Mouse (Mus musculus) CH12F3 (cell line): ENCODE measurements around the gene Npl.

ENCODE experiments used
- in situ Hi-C: fragments of 300-500 bp; cut with MboI; formaldehyde crosslinking; loops from 2 replicates; pipeline ENCODE4 v1.14.3; 2020; ENCODE audit warnings: low sequenced_read_pairs

Gene Npl

DNA sequence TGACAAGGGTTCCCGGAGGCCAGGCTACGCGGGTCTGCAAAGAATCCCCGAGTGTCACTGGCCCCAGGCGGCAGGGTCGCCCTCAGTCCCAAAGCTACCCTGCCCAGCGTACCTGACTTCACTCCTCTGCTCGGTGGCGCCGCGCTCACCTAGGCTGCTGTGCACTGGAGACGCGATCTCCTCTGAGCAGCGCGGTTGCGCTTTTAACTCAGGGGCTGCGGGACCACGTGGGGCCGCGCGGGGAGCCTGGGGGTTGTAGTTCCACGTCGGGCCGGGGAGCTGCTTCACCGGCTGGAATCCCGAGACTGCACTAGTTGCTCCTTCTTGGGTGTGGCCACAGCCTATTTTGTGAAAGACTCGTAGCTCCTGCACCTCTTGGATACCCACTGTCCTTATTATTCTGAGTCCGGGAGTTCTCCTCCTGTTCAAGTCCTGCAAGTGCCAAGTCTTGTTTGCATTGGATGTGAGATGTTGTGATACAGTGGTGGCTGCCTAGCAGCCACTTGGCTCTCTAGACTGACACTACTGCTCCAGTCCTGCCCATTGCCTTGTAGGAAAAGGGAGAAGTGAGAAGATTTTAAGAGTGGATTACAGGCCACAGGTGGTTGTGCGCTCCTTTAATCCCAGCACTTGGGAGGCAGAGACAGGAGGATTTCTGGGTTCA is at the start of gene Npl:
Npl (minus strand) TSS at position 510 of the 664 bp plus-strand sequence.
- in situ Hi-C loops = no loop called here

DNA sequence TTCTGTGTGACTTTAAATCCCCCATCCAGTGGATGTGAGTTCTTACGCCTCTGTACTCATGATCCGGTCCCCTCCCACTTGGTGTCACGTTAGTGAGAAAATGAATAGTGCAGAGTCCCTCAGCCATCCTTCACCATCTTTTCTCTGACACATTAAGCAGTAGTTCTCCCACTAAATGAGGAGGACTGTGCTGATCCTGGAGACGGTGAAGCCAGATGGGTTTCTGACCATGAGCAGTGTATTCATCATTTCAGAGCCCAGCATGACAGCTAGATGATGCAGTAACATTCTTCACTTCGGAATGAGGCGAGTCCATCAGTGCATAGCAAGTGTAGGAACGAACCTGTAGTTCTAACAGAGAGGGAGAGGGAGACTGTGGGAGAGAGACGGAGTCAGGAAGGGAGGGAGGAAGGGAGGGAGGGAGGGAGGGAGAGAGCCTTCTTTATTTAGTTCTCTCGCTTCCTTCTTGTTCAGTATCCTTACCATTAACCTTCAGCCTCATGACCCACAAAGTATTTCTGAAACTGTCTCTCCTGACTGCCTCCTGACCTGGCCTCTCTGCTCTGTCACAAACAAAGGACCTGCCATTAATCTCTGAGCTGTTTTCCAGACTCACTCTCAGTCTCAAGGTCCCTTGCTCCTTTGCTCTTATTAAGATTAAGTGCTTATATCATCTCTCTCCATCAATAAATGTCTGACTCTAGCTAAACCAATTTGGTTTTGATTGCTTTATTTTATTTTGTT is 49.6 kb upstream of the Npl start:
- in situ Hi-C loops = no loop called here

DNA sequence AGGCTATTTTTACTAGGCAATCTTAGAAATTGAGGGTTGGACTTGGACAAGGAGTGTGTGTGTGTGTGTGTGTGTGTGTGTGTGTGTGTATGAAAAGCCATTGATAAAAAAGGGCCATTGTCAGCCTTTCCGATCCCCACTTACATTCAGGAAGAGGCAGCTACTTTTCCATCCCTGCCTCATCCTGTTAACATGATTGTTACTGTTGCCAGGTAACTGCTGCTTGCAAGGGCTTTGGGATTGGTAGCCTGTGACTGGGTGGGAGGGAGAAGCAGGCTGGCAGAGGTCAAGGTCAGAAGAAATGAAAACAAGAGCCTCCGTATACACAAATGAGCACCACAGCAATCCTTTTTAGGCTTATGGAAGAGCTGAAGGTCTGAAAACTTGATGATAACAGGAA is 48.9 kb upstream of the Npl start:
- in situ Hi-C loops = no loop called here

DNA sequence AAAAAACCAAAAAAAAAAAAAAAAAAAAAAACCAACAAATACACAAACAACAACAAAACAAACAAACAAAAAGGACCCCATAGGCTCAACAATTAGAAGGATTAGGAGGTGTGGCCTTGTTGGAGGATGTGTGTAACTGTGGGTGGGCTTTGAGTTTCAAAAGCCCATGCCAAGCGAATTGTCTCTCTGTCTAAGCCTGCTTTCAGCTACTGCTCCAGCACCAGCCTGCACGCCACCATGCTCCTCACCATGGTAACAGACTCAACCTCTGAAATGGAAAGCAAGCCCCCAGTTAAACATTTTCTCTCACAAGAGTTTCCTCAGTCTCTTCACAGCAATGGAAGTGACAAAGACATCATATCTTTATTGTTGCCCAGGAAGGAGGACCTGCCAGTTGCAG is 43.8 kb upstream of the Npl start:
- in situ Hi-C loops = no loop called here

DNA sequence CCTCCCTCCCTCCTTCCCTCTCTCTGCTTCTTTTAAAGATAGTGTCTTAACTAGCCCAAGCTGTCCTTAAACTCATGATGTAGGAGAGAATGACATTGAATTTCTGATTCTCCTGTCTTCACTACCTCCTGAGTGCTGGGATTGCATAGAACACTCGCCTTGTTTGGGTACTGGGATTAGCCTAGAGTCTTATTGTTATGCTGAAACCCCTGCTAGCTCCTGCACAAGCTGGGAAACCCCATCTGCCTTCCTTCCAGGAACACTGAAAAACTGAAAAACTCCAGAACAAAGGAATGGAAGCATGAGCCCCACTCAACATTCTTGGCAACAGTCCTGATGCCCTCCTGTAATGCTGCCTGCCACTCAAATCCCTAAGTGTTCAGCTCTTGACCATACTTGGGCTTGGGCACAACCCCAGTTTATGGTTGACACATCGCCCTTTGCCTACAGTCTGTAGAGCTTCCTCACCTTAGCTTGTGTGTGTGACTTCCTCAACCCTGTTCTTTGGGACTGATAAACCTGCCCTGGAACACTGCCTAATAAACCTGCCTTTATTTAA is 40.4 kb upstream of the Npl start:
- in situ Hi-C loops = no loop called here

DNA sequence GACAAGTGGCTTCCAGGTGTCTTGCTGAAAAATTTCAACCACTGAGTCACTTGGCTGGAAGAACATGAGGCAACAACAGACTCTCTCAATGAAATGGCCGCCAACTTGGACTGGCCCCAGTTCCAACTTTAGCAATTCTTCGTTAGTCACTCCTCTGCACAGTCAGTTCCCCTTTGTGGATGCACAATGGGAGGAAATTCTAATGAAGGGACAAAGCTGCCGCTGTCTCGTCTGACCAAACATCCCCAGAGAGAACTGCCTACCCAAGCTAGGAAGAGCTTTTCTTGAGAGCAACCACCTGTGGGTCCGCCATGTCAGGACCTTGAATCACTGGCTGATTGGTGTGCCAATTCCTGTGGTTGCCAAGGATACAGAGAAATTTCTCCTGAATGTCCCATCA is 38.1 kb upstream of the Npl start:
- in situ Hi-C loops = no loop called here

DNA sequence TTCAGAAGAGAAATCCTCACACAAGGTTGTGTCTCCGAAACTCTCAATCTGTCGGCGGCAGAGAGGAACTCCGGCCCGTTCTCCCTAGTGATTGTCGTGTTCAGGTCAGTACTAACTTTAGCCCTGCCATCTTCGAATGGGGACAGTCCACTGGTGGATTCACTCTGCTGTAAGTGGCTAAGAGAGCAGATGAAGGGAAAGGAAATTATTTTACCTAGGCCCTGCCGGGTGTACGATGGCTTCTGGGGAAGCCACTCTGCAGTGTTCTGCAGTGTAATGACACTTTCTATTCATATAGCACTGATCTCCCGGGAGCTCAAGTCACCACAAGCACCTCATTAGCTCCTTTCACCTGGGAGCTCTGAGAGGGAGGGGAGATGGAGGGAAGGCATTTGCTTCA is 37.0 kb upstream of the Npl start:
- in situ Hi-C loops = no loop called here

DNA sequence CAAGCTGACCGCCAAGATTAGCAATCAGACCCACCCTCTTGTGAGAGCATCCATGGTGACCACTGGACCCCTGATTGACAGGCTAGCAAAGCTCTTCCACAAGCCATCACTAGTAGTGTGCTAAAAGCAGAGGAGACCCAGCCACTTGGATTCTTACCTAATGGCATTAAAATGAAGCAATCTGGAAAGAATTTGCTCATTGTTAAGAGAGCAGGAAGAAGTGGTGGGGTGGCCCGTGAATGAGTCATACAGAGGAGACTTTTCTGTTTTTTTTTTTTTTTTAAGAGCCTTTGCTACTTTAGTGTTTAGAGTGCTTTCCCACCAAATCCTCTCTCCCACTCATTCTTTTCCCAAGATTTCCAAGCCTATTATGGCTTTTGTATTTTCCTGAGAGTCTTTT is 35.9 kb upstream of the Npl start:
- in situ Hi-C loops = no loop called here

DNA sequence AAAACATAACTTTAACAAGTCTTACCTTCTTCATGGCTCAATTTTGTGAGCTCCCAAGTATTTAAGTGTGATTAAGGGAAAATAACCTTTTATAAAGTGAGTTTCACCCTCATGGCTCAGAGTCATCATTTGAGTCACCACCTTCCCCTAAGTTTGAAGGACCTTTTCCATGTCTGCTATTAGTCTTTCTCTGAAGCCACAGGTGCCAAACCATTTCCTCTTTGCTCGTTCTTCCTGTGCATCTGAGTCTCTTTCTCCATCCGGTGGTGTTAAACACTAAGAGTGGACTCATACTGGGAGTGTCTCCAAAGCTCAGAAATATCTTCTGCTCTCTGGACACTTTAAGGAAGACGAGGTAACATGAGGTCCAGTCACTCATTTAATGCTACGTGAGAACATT is 33.3 kb upstream of the Npl start:
- in situ Hi-C loops = no loop called here

DNA sequence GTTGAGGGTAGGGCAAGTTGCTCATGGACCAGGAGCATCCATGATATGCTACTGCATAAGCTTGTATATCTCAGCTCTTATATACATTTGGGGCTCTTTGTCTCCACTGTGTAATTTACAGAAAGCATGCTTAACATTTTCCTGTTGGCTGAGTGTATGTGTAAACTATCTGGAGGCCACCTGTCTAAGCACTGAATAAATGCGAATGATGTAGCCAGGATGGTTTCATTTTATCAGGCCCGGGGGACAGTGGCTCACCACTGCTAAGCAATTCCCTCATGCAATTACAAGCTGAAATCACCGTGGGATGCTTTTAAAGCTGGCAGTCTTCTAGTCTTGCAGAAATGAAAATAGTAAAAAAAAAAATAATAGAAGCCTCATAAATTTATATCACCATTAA is 24.9 kb upstream of the Npl start:
- in situ Hi-C loops = no loop called here

DNA sequence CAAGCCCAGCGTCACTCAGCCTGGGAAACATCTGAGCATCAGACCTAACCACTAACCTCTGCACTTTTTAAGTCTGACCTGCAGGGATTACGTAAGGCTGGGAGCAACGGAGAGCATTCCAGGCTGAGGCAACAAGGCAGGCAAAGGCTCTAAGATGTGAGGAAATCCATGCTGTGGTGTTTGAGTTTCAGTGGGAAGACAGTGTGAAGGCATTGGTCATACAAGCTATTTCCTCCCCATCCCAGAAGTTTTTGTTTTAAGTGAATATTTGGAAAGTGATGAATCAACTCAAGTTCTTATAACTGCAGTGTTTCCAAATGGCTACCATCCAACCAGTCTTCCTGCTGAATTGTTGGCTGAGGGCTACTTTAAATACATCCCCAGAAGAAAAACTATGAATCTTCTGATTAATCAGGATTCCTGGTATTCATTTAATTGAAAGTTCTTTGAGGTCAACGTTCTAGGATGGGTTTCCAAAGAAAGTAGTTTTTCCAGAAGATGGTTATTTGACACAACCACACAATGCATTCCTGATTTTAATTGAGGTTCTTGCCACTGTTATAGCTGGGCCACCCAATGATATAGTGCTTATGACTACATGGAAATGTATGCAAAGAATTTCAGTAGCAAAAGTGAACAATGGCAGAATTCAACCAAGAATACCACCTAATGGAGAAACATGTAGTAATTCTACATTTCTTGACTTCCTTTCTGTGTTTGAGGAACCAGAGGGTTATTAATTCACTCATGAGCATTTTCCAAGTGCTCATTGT is 22.6 kb upstream of the Npl start:
- in situ Hi-C loops = no loop called here

DNA sequence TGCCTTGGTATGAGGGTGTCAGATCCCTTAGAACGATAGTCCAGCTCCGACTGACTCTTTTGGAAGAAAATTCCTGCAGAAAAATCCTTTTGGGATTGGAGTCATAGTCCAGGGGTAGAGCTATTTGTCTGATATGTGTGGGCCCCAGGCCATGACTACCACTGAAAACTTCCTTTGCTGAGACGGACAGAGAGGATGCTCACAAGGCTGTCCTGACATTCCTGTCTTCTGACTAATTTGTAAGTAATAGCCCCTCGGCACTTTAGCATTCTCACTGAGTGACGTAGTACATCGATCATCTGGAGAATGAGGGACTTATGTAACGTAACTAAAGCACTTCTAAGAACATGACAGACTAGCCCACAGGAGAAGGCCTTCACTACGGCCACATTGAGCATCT is 15.9 kb upstream of the Npl start:
- in situ Hi-C loops = no loop called here

DNA sequence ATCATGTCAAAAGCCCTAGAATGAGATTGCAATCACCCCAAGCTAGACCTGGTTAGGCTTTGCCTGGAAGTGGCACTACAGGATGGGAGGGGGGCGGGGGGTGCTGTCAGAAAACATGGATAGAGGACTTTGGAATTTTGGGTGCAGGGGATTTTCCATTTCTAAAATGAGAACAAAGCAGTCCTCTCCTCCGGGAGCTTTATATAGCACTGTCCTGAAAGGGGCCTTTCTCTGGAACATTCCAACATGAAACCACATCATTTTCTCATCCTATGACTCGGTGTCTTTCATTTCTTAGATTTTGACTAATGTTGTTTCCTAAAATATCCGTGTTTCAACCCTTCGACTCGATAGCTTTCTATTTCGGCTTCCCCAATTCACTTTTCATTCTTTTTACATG is 14.9 kb upstream of the Npl start:
- in situ Hi-C loops = no loop called here

DNA sequence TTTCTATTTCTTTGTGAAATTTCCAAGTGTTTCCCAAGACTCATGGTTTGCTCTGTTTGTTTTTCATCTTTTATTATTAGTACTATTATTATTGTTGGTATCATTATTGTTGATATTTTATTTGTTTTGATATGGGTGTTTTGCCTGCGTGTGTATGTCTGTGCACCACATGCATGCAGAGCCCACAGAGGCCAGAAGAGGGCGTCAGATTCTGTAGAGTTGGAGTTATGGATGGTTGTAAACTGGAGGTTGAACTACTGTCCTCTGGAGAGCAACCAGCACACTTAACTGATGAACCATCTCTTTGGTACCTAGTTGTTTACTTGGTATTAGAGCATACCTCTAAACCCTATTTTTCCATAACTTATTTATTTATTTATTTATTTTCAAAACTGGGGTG is 13.8 kb upstream of the Npl start:
- in situ Hi-C loops = no loop called here

DNA sequence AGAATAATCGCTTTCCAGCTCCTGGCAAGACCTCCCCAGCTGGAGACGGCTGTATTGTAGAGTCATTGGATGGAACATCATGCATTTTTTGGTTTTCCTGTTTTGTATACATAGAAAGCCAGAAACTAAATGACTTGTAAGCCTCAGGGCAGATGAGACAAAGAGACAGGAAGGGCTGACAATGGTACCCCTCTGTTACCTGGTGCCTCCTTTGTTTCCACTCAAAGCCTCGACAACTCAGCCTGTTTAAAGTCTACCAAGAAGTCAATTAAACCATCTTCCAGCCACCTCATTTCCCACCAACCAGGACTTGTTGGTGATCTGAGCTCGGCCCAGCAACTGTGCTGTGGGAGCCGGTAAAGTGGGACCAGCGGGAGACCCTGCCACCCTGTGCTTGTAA is 11.0 kb upstream of the Npl start:
- in situ Hi-C loops = no loop called here

DNA sequence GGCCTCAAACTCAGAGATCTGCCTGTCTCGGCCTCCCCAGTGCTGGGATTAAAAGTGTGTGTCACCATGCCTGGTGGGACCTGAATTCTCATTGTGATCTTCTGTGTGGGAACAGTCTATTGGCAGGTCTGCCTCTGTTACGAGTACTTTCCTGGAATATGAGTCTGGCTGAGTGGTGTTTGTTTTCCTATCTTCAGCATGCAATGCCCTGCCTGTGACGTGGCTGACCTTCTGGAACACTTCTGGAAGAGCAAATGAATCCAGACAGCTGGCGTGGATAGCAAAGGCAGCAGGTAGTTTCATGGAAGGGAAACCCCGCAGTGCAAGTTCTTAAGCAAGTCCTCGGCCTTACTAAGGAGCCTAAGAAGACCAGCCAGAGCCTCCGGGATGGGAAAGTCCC is 9.9 kb upstream of the Npl start:
- in situ Hi-C loops = loop anchor here (5.0 kb wide), 1 partner anchor 188 kb away; the partner anchor contains the start of gene Rnasel

DNA sequence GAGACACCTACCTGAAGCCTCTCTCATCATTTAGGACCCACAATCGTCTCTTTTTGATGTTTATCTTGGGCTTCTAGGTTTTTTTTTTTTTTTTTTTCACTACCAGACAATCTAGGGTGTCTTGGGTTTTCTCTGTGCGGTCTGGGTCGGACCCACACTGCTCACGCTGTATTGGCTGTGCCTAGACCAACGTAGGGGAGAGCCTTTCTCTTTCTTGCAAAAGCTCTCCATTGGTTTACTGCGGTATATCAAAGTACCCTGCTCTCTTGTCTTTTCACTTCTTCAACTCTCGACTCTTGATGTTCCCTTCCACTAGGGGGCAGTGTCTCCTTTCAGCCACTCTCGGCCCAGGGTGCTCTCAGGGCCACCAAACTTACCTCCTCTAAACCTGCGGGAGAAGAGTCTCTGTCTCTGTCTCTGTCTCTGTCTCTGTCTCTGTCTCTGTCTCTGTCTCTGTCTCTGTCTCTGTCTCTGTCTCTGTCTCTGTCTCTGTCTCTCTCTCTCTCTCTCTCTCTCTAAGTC is 9.3 kb upstream of the Npl start:
- in situ Hi-C loops = loop anchor here (5.0 kb wide), 1 partner anchor 188 kb away; the partner anchor contains the start of gene Rnasel

DNA sequence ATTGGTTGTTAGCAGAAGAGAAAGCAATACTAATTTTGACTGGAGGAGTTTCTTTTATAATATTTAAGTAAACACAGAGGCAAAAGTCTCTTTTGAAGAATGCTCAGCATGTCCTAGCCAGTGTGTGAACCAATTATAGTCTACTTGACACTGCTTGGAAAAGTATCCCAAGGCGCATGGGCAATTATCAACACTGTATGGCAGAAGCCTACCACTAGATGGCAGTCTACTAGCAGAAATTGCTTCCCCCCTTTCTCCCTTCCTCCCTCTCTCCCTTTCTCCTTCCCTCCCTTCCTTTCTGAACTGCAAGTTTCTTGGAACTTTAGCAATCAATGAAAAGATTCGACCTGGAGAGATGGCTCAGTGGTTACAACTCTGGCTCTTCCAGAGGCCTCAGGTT is 7.1 kb upstream of the Npl start:
- in situ Hi-C loops = loop anchor here (5.0 kb wide), 1 partner anchor 190 kb away; the partner anchor contains the start of gene Rnasel

DNA sequence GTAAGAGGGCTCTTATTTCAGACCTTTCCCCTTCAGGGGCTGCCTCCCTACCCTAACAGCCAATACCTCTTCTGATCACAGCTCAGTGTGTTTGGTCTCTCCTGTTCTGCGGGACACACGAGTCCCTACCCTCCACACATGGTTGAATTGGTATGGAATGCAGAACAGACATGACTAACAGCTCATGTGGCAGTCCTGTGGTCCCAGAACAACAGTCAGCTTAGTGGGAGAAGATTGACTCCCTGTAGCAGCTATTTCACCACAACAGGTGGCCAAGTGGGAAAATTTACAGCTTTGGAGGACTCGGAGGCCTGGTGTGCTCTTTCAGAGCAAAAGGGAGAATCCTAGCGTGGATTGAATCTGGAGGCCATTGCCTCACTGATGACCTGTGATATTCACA is 6.4 kb upstream of the Npl start:
- in situ Hi-C loops = loop anchor here (5.0 kb wide), 1 partner anchor 191 kb away; the partner anchor contains the start of gene Rnasel

DNA sequence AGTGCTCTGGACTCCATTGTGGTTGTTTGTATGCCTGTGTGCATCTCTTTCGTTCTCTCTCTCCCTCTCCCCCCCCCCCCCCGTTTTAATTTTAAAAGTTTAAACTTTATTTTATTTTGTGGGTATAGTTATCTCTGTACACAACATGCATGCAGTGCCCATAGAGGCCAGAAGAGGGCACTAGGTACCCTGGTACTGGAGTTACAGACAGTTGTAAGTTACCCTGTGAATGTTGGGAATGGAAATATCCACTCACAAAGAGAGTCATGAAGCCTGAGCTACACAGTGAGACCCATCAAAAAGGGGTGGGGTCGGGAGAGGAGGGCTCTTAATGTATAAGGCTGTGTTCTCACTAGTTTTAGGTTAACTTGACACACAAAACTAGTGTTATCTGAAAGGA is 969 bp upstream of the Npl start:
- in situ Hi-C loops = no loop called here

DNA sequence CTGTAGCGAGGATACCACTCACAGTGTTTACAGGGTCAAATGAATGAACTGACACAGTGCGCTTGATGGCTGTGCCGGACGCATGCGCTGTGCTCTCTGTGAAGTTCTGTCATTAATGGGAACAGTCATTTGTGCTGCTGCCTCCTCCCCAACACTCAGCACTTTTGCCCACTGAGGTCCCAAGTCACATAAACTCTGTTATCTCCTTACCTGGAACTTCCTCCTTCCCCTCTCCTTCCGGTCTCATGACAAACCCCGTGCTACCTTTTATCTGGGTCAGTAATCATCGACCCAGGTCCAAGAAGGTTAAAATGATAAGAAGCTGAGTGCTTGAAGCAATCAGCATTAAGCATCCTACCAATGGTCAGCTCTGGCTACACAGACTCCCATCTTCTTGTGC is 2.3 kb downstream of the Npl start:
- in situ Hi-C loops = no loop called here
